Mouse (Mus musculus): ENCODE measurements at regions not wholly inside any gene's neighbourhood (a gene's known extent, or its start where the extent isn't known, plus 50 kb on each side); places are given as distances from the start of the nearest gene placed in this dataset.

DNA sequence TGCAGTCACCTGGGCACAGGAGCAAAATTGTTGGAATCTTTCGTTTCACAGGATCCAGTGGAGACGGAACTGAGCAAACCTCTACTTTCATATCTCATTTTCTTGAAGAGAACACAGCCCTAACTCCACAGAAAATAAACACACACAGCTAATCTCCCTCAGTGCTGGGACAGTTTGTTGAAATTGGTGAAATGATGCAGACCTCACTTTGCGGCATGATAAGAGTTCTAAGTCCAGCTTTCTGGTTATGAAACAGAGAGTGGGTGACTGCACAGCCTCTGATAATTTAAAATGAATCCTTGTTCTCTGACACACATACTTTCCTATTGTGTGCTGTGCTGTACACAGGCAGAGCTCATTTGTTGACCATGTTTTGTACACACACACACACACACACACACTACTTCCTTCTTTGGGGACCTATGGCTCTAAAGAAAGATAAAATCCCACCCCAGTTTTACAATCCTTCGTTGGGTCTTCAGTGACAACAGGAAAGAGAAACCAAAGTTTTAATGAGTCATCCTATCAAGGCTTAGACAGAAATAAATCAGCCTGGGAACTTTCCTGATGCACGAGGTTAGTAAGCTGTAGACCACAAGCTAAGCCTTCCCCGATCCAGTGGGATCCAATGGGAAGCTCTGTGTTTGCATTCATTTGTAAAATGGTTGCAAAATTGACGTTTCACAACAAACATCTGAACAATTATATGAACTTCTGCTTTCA is 125.3 kb upstream of the Tbx20 start:
- Histone ChIP-seq H3K27ac (peak overlapping the region; percentile 68), H3K4me1 (replicated peaks) (peaks cover 4% of the 10 kb centered on the region; the same call in 1 of the 2 replicates), H3K36me3 (no peaks in the 10 kb centered on the region), H3K9ac (no peak overlapping the region), H3K9me3 (replicated peaks) (no peaks in the 10 kb centered on the region), H3K27me3 (no peaks in the 10 kb centered on the region), H3K4me3 (no peak overlapping the region), H3K4me2 (no peak overlapping the region)
- WGBS: 39% methylated on average over 7 of the region's 7 CpGs
- 0 out of 2 replicates have a peak, but pooled peaks have one; percentile 13 for ATAC-seq (replicated peaks; ENCODE audit: insufficient number of reproducible peaks, insufficient read depth, low FRiP score, low read depth)

DNA sequence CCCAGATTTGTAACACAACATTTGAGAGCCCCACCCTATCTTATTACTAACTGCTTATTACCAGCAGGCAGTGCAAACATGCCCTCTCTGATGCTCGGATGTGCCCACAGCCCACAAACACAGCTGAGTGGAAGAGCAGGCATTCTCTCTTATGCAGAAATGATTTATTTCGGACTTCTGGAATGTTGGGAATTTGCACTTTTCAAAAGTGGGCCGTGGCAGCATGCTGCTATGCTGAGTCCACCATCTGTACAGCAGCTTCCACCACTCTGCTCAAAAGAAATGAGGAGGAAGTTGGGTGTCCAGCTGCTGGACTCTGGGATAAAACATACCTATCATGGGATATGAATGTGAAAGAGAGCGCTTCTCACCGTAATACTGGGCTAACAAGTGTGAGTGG is 129.6 kb upstream of the Tbx20 start:
- ATAC-seq (replicated peaks; ENCODE audit: insufficient number of reproducible peaks, insufficient read depth, low FRiP score, low read depth): no peak
- WGBS: 62% methylated on average over 5 of the region's 5 CpGs
- no peak overlapping the region for H3K4me2 ChIP-seq

GRCm38 (mm10) chr9:24909086-24909979 is 135.2 kb upstream of the Tbx20 start:
- no peak overlapping the region for H3K4me3 ChIP-seq
- no peaks in the 10 kb centered on the region for H3K27me3 ChIP-seq
- WGBS: 70% methylated on average over 8 of the region's 8 CpGs

More for the DNA sequence above, 129.6 kb upstream of the Tbx20 start:
- Histone ChIP-seq H3K27ac (no peak overlapping the region), H3K4me1 (replicated peaks) (peaks cover 4% of the 10 kb centered on the region; the same call in 1 of the 2 replicates), H3K9me3 (replicated peaks) (no peaks in the 10 kb centered on the region), H3K4me3 (no peak overlapping the region), H3K27me3 (no peaks in the 10 kb centered on the region), H3K36me3 (no peaks in the 10 kb centered on the region), H3K9ac (no peak overlapping the region)

GRCm38 (mm10) chr9:24910738-24911137 is 136.6 kb upstream of the Tbx20 start:
- H3K27me3 ChIP-seq: no peaks in the 10 kb centered on the region
- ATAC-seq (replicated peaks; ENCODE audit: insufficient number of reproducible peaks, insufficient read depth, low FRiP score, low read depth): peak; percentile 50; the same call in 1 of the 2 replicates
- no peaks in the 10 kb centered on the region for H3K36me3 ChIP-seq
- no peaks in the 10 kb centered on the region for H3K9me3 ChIP-seq (replicated peaks)
- H3K9ac ChIP-seq: no peak overlapping the region
- peaks cover 5% of the 10 kb centered on the region; the same call in 1 of the 2 replicates for H3K4me1 ChIP-seq (replicated peaks)
- H3K27ac ChIP-seq: 0 out of 2 replicates have a peak overlapping the region, but pooled peaks have one; percentile 16
- no peak overlapping the region for H3K4me2 ChIP-seq
- H3K4me3 ChIP-seq: no peak overlapping the region
- WGBS: 35% methylated on average over 5 of the region's 5 CpGs

More at GRCm38 (mm10) chr9:24909086-24909979, 135.2 kb upstream of the Tbx20 start:
- Histone ChIP-seq H3K9ac (no peak overlapping the region), H3K36me3 (no peaks in the 10 kb centered on the region), H3K27ac (no peak overlapping the region), H3K9me3 (replicated peaks) (no peaks in the 10 kb centered on the region), H3K4me2 (no peak overlapping the region), H3K4me1 (replicated peaks) (peaks cover 5% of the 10 kb centered on the region; the same call in 1 of the 2 replicates)
- ATAC-seq (replicated peaks; ENCODE audit: insufficient number of reproducible peaks, insufficient read depth, low FRiP score, low read depth): no peak

GRCm38 (mm10) chr9:24920031-24920445 is 145.9 kb upstream of the Tbx20 start:
- H3K27ac ChIP-seq: peak overlapping the region; percentile 45
- no peaks in the 10 kb centered on the region for H3K36me3 ChIP-seq
- no peaks in the 10 kb centered on the region for H3K9me3 ChIP-seq (replicated peaks)
- WGBS: 47% methylated on average over 9 of the region's 9 CpGs
- H3K27me3 ChIP-seq: no peaks in the 10 kb centered on the region
- peaks cover 20% of the 10 kb centered on the region for H3K4me1 ChIP-seq (replicated peaks)
- ATAC-seq (replicated peaks; ENCODE audit: insufficient number of reproducible peaks, insufficient read depth, low FRiP score, low read depth): peak; percentile 82
- no peak overlapping the region for H3K9ac ChIP-seq
- no peak overlapping the region for H3K4me3 ChIP-seq
- no peak overlapping the region for H3K4me2 ChIP-seq

DNA sequence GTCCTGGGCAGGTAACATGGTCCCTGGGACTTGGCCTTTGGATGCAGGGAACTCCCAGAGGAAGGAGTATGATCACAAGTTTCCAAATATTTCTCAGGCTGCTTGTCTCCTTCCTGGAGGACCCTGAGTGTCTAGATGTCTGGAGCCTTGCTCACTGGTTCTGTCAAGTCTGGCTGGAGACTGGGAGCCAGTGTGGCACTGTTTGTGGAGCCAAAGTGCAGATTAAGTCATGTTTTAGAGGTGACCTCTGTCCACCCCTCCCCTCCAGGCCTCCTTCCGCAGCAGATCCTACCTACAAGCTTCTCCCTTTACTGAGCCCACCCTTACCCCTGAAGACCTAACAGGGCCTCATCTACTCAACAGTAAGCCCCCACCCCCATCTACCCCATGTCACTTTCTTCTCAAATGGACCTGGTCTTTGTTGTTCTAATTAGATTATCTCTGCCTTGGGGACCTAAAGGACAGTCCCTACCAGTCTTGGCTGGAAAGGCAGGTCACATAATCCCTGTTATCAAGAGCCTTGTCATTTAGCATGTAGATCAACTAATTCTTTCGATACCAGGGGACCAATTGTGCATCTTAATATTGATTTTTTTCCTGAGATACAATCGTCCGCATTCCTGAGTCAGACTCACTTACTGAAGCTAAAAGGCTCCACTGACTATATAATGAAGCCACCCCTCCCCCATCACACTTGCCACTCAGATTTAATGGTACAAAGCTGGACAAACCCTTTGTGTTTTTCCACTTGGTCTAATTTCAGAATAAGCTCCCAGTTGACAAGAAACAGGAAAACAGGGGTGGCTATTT is 148.2 kb upstream of the Tbx20 start:
- WGBS: 67% methylated on average over 4 of the region's 4 CpGs
- H3K36me3 ChIP-seq: no peaks in the 10 kb centered on the region
- no peaks in the 10 kb centered on the region for H3K9me3 ChIP-seq (replicated peaks)

DNA sequence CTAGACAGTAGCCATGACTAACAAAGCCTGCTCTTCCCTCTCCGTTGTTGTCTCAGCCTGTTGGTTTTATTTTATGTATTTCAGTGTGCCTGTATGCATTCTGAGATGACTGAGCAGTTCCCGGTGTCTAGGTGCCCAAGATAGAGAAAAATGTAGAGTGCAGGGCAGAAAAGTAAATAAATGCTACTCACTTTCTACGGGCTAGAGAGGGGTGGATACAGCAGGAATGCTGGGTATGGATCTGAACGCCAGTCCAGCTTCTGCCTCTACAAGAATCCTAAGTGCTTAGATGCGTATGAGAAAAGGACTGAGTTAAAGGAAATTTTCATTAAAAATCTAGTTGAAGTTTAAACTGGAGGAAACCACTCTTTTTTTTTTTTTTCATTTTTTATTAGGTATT is 149.4 kb upstream of the Tbx20 start:
- Histone ChIP-seq H3K27ac (no peak overlapping the region), H3K4me3 (no peak overlapping the region), H3K4me1 (replicated peaks) (peaks cover 20% of the 10 kb centered on the region), H3K36me3 (no peaks in the 10 kb centered on the region), H3K4me2 (no peak overlapping the region), H3K9me3 (replicated peaks) (no peaks in the 10 kb centered on the region), H3K27me3 (no peaks in the 10 kb centered on the region), H3K9ac (no peak overlapping the region)
- ATAC-seq (replicated peaks; ENCODE audit: insufficient number of reproducible peaks, insufficient read depth, low FRiP score, low read depth): no peak
- 78% methylated on average over 5 of the region's 5 CpGs for WGBS

More for the DNA sequence above, 148.2 kb upstream of the Tbx20 start:
- H3K4me1 ChIP-seq (replicated peaks): peaks cover 20% of the 10 kb centered on the region
- ATAC-seq (replicated peaks; ENCODE audit: insufficient number of reproducible peaks, insufficient read depth, low FRiP score, low read depth): no peak
- no peak overlapping the region for H3K4me3 ChIP-seq
- no peak overlapping the region for H3K4me2 ChIP-seq
- H3K27ac ChIP-seq: no peak overlapping the region; the same call in 1 of the 2 replicates
- H3K27me3 ChIP-seq: no peaks in the 10 kb centered on the region
- H3K9ac ChIP-seq: no peak overlapping the region

- H3K4me2 ChIP-seq: no peak overlapping the region
- H3K36me3 ChIP-seq: no peaks in the 10 kb centered on the region
- ATAC-seq (replicated peaks; ENCODE audit: insufficient number of reproducible peaks, insufficient read depth, low FRiP score, low read depth): 0 out of 2 replicates have a peak, but pooled peaks have one; percentile 43
- H3K9me3 ChIP-seq (replicated peaks): no peaks in the 10 kb centered on the region
- 0 out of 2 replicates have a peak, but pooled peaks cover 2% of the 10 kb centered on the region for H3K4me1 ChIP-seq (replicated peaks)
- H3K9ac ChIP-seq: no peak overlapping the region
- no peaks in the 10 kb centered on the region for H3K27me3 ChIP-seq
- H3K27ac ChIP-seq: no peak overlapping the region
- no peak overlapping the region for H3K4me3 ChIP-seq
- WGBS: 61% methylated on average over 3 of the region's 3 CpGs
Observed at GRCm38 (mm10) chr9:24937731-24938130, 151.5 kb upstream of the Gm10181 start.

DNA sequence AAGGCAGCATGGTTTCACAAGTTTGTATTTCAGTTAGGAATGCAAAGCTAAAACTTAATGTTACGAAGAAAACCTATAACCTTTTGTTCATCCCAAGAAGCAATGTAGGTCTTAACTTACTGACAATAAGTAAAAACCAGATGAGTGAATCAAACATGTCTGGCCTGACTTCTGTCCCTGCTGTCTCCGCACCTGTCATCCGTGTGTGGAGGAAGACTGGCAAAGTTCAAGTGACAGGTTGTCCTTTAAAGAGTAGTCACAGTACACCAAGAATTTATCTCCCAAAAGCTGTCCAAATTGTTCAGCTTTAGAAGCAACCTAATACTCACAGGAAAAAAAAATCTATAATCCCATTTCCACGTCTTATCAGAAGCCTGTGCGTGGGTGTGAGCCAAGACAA is 146.3 kb upstream of the Gm10181 start:
- Histone ChIP-seq H3K9ac (no peak overlapping the region), H3K4me3 (no peak overlapping the region), H3K36me3 (no peaks in the 10 kb centered on the region), H3K9me3 (replicated peaks) (no peaks in the 10 kb centered on the region), H3K4me1 (replicated peaks) (peaks cover 28% of the 10 kb centered on the region), H3K27me3 (no peaks in the 10 kb centered on the region), H3K27ac (peak overlapping the region; percentile 84), H3K4me2 (no peak overlapping the region)
- ATAC-seq (replicated peaks; ENCODE audit: insufficient number of reproducible peaks, insufficient read depth, low FRiP score, low read depth): no peak
- 47% methylated on average over 5 of the region's 5 CpGs for WGBS

DNA sequence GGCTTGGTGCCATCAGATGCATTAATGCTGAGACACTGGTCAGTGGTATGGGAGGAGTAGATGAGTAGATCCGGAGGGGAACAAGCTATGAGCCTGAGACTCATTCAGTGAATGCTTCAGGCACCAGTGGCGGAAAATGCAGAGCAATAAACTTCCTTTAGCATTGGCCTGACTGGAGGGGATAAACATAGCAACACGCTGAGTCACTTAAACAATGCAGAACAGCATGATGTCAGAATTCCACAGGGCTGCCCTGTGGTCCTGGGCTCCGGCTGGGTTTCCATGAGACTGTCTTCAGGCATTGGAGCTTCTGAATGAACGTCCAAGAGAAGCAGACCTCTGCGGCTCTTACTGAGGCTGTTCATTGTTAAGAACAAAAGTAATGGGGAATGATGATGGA is 145.4 kb upstream of the Gm10181 start:
- H3K27ac ChIP-seq: peak overlapping the region; percentile 84
- no peak overlapping the region for H3K9ac ChIP-seq
- H3K4me2 ChIP-seq: peak overlapping the region; percentile 34
- H3K4me1 ChIP-seq (replicated peaks): peaks cover 26% of the 10 kb centered on the region
- WGBS: 10% methylated on average over 6 of the region's 6 CpGs
- no peak overlapping the region for H3K4me3 ChIP-seq
- no peaks in the 10 kb centered on the region for H3K9me3 ChIP-seq (replicated peaks)
- H3K36me3 ChIP-seq: no peaks in the 10 kb centered on the region
- no peaks in the 10 kb centered on the region for H3K27me3 ChIP-seq
- ATAC-seq (replicated peaks; ENCODE audit: insufficient number of reproducible peaks, insufficient read depth, low FRiP score, low read depth): peak; percentile 78

DNA sequence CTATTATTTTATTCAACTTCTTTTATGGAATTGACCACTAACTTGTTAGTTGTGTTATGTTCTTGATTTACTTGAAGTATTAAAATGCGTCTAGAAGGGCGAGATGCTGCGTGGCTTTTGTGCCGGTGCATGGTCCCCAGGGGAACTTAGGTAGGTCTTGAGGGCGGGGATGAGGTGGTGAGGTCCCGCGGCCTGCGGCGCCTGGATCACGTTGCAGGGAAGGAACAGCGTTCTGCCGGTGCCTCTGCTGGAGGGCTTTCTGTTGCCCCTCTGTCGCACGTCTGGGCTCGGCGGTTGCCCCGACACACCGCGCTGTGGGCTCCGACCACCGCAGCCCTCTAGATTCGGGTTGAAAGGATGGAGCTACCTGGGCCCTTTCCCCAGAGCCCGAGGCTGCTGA is 136.7 kb upstream of the Gm10181 start:
- Histone ChIP-seq H3K9ac (no peak overlapping the region), H3K4me2 (no peak overlapping the region), H3K4me1 (replicated peaks) (peaks cover 15% of the 10 kb centered on the region), H3K4me3 (no peak overlapping the region), H3K9me3 (replicated peaks) (no peaks in the 10 kb centered on the region), H3K27me3 (no peaks in the 10 kb centered on the region), H3K27ac (no peak overlapping the region), H3K36me3 (no peaks in the 10 kb centered on the region)
- WGBS: 51% methylated on average over 23 of the region's 23 CpGs
- no peak for ATAC-seq (replicated peaks; ENCODE audit: insufficient number of reproducible peaks, insufficient read depth, low FRiP score, low read depth)

Measured in heart, embryonic 15.5 days (tissue).